Mouse (Mus musculus): ENCODE data around the gene Ell2.
"Not testable (repeated sequence)": the region's sequence is repeated elsewhere in the genome, so short reads cannot be mapped to it uniquely, and the experiment has no call there.

Gene Ell2

DNA sequence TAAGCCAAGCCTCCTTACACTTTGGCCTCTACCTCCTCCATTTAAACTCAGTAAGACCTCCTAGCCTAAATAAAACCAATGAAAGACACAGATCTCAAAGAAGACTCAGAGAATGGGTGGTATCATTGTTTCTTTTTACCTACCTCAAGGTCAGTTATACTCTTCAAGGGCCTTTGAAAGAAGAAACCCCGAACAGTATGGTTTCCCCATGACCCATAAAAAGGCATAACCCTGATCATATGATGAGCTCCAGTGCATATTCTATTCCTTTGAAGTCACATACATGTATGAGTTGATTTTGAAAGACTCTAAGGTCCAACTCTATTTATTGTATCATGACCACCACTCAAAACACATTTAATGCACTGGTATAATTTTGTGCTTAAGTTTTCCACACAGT lies at the start of gene Ell2:
TSS of gene Ell2 (plus strand) at position 301 of the 400 bp plus-strand sequence.
- no peak for ATAC-seq (ENCODE audit: insufficient number of reproducible peaks, low FRiP score, low TSS enrichment)

DNA sequence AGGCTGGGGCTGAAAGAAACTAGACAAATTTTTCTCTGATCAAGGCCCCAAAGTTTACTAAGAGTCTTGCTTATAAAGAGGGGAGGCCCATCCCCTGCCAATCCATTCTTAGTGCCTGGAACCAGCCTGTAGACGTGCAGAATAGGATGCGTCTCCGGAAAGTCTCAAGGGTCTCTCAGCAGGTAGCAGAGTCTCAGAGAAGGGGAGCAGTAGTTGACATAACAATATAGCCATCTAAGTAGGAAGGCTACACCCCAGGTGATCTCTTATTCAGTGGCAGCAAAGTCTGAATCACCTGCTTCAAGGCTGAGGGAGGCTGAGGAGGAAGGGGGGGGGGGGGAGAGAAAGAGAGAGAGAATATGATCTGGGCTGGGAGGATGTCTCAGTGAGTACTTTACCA lies 21.1 kb upstream of the Ell2 start:
- no peak for ATAC-seq (ENCODE audit: insufficient number of reproducible peaks, low FRiP score, low TSS enrichment)

DNA sequence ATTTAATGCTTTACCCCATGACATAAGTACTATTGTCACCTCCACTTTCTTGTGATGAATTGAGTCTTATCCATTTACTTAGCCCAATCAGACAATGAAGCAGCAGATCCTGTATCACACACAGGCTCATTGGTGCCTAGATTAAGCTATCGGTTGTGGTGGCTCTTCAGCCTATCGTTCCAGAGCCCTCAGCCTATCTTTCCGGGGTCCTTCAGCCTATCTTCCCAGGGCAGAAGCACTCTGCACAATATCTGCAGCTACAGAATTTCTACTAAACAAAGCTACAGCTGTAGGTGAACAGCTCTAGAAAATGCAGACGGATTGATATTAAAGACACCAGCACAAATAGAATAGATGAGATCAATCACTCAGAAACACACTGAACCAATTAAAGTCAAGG lies 19.6 kb upstream of the Ell2 start:
- ATAC-seq (ENCODE audit: insufficient number of reproducible peaks, low FRiP score, low TSS enrichment), result no peak

DNA sequence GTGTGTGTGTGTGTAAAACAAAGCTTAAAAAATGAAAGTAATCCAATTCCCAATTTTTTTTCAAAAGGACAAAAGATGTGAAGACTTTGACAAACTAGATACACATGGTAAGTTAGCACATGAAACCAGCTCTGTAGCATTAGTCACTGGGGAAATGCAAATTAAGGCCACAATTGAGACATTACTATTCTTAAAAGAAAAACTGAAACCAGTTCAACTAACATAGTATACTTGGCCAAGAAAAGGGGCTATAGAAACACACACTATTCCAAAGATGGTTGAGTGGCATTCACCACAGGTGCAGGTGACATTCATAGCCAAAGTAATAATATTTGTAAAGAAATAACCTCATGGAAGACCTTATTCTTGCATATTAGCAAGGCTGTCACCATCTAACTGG lies 14.9 kb upstream of the Ell2 start:
- ATAC-seq (ENCODE audit: insufficient number of reproducible peaks, low FRiP score, low TSS enrichment), result no peak

DNA sequence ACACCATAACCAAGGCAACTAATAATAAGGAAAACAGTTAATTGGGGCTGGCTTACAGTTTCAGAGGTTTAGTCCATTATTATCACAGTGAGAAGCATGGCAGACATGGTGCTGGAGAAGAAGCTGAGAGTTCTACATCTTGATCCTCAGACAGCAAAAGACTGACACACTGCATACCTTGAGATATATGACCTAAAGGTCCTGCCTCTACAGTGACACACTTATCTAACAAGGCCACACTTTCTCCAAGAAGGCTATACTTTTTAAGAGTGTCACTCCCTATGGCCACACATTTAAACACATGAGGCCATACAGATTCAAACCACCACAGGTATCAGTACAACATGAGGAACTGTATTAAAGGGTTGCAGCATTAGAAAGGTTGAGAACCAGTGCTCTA lies 13.5 kb upstream of the Ell2 start:
- ATAC-seq (ENCODE audit: insufficient number of reproducible peaks, low FRiP score, low TSS enrichment), result no peak

DNA sequence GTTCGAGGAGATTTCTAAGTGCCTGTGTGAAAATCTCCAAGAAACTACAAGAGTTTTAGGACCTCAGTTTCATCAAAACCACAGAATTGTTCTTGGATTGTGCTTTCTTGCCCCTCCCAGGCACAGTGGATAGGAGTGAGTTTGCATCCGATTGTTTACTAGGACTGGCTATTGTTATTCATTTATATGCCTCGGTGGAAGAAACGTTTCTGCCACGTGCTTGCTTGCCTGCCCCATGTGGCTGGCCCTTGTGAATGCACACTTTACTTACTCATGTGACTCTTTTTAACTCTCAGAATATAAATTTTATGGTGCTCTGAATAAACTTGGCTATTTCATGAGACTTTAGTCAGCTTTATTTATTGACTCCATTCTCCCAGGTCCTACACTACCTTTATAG lies 3.7 kb upstream of the Ell2 start:
- no peak for ATAC-seq (ENCODE audit: insufficient number of reproducible peaks, low FRiP score, low TSS enrichment)

DNA sequence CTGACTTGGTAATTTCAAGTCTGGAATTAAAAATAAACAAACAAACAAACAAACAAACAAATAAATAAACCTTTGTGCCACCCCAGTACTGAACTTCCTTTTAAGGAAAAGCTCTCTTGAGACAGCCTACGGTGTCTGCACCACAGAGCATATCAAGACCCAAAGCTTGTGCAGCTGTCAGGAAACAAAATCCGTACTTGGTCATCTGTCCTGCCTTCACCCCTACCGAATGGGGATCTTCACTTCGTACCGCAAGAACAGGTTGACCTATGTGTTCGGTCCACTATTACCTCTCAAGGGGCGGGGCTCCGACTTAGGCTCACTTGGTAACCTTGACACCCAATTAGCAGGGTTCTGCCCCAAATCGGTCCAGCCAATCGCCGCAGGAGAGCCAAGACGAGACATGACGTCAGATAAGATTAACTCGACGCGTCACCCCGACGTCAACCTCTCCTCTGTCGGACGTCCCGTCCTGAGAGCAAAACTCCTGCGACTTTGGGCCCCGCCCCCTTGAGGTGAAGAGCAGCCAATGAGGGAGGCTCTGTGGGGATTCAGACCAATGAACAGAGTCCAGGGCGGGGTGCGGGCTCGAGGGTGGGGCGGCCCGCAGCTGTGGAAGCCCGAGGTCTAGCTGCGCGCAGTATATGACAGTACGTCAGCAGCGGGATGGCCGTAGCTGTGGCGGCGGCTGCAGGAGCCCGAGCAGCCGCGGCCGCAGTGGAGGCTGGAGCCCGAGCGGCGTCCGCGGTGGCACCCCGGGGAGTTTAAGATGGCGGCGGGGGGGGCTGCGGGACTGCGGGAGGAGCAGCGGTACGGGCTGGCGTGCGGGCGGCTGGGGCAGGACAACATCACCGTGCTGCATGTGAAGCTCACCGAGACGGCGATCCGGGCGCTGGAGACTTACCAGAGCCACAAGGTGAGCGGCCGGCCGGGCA lies 592 bp downstream of the Ell2 start:
- peak; percentile 90 for ATAC-seq (ENCODE audit: insufficient number of reproducible peaks, low FRiP score, low TSS enrichment)

DNA sequence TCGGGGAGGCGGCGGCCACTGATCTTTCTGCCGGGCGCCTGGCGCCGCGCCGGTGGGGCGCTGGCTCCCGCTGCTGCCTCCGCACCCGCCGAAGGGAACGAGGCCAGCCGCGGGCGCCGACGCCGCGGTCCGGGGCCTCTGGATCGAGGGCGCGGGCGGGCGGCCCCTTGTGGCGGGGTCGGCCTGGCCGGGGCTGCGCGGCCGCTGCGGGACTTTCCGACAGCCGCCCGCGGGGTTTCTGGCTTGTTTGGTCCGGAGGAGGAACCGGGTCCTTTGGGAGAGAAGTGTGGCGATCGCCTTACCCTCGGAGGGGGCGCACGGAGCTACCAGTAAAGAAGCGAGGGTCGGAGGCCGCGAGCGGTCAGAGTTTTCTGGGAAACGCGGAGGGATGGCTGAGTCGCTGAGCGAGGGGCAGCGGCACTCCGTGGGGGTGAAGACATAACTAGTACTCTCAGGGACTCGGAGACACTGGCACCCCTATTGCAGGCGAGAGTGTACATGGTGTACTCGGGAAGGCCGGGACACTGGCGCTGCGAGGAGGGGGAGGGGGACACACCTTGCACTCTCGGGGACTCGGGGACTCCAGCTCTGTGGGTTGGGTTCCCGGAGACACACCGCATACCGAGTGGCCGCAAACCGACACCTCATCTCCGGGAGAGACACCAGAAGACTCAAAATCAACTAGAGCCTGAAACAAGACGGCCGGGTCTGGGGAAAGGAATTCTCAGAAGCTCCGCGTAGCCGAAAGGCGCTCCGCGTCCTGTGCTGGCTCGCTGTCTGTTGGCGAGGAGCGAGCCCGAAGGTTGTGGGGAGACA lies 1.5 kb downstream of the Ell2 start:
- peak; percentile 60 for ATAC-seq (ENCODE audit: insufficient number of reproducible peaks, low FRiP score, low TSS enrichment)

DNA sequence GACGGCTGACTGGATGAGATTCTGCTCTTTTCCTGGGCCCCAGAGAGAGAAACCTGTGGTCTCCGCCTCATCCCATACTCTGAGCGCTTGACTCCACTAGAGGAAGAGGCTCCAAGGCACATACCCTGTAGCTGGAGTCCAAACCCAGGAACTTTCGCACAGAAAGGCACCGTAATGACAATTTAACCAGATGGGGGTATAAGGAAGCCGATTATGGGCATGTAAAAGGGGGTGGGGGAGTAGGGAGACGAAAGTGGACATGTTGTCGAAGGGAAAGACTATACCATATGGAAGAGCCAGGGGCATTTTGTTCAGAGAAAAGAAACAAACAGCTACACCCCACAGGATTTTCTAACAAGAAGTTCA lies 2.1 kb downstream of the Ell2 start:
- ATAC-seq (ENCODE audit: insufficient number of reproducible peaks, low FRiP score, low TSS enrichment), result peak; percentile 21; the same call in 1 of the 2 replicates

DNA sequence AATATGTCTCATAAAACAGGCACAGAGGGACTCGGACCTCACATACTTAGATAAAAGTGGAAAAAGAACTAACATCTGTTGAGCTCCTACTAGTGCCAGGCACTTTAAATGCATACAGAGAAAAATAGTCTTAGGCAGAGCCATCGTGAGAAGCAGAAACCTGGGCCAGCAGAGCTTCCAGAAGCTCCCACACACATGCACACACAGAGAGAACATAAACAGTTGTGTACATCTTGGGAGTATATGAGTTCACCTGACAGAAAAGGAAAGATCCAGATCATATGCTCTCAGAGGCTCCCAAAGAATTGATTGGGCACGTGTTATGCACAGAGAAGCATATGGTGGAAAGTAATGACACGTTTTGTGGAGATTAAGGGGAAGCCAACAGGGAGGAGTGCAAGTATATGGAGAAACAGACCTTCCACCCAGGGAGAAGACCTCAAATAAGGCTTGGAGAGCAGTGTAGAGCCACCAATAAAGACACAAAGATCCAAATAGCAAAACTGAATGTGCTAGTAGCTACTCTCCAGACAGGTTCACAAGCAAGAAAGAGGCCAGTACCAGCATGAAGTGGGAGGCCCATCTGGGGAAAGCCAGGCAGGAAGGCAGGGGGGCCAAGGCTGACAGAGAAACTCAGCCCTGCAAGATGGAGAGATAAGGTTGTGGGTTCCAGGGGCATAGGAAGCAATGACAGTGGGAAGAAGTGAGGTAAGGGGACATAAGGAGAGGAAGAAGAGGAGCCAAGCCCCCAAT lies 2.6 kb downstream of the Ell2 start:
- ATAC-seq (ENCODE audit: insufficient number of reproducible peaks, low FRiP score, low TSS enrichment), result no peak

DNA sequence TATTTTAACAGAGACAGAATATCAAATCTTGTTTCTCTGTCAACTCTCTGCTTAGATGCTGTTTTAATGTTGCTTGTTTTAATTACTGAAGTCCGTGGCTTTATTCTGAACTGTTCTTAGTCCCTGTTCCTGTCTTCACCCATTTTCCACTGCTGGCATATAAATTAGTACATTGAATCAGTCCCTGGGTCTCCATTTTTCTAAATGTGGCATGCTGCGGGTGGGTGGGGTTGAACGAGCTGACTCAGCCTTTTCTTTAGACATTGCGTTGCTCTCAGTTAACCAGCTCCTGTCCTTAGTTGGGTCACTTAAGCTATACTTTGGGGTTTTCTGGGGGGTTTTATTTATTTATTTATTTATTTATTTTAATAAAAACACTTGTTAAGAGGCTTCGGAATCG lies 3.6 kb downstream of the Ell2 start:
- no peak for ATAC-seq (ENCODE audit: insufficient number of reproducible peaks, low FRiP score, low TSS enrichment)

DNA sequence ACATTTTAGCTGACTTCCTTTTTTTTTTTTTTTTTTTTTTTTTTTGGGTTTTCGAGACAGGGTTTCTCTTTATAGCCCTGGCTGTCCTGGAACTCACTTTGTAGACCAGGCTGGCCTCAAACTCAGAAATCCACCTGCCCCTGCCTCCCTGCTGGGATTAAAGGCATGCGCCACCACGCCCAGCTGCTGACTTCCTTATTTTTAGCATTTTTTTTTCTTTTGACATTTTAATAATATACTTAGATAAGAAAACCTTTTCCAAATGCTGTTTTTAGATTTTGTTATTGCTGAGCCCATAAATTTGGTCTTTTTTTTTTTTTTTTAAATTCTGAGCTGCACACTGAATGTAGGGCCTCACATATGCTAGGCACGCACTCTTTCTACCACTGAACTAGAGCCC lies 5.0 kb downstream of the Ell2 start:
- not testable (repeated sequence) for ATAC-seq (ENCODE audit: insufficient number of reproducible peaks, low FRiP score, low TSS enrichment)

DNA sequence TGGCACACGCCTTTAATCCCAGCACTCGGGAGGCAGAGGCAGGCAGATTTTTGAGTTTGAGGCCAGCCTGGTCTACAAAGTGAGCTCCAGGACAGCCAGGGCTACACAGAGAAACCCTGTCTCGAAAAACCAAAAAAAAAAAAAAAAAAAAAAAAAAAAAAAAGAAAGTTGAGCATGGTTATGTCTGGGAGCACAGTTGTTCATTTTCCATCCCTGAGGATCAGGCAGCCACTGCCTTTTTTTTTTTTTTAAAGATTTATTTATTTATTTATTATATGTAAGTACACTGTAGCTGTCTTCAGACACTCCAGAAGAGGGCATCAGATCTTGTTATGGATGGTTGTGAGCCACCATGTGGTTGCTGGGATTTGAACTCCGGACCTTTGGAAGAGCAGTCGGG lies 6.0 kb downstream of the Ell2 start:
- ATAC-seq (ENCODE audit: insufficient number of reproducible peaks, low FRiP score, low TSS enrichment), result not testable (repeated sequence)

DNA sequence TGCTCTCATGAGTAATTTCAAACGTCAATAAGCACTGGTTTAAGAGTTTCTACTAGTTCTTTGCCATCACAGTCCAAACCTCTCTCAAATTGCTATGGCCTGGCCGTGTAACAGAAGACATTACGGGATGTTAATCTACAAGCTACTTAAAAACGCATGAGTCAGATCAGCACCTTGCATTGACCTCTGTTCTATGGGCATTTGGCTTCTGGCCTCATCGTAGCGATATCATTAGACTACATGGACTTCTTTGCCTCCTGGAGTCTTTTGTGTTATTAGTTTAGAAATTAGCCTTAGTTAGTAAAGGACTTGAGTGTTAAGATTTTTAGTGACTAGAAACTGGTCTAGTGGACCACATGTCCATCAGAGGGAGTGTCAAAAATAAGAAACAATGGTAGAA lies 7.8 kb downstream of the Ell2 start:
- no peak for ATAC-seq (ENCODE audit: insufficient number of reproducible peaks, low FRiP score, low TSS enrichment)

DNA sequence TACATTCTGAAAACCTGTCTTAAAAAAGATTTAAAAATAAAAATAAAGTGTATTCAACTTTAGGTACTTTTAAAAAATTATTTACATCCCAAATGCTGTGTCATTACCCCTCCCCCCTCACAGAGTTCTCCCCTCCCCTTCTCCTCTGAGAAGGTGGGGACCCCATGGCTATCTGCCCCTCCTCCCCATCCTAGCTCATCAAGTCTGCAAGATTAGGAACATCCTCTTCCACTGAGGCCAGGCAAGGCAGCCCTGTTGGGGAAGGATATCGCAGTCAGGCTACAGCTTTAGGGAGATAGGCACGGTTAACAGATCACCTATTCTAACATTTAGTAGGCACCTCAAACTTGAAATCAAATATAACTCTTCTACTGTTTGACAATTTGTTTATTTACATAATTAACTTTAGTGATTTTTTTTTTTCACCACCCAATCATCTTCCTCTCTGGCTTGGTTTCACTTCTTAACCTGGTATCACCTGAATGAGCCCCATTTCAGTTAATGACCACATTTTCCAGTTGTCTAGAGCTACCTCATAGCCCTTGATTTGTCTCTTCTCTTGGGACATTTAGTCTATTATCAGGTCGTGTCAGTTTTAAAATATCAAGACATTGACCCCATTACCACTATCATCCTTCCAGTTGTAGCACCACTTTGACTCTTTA lies 11.2 kb downstream of the Ell2 start:
- no peak for ATAC-seq (ENCODE audit: insufficient number of reproducible peaks, low FRiP score, low TSS enrichment)

DNA sequence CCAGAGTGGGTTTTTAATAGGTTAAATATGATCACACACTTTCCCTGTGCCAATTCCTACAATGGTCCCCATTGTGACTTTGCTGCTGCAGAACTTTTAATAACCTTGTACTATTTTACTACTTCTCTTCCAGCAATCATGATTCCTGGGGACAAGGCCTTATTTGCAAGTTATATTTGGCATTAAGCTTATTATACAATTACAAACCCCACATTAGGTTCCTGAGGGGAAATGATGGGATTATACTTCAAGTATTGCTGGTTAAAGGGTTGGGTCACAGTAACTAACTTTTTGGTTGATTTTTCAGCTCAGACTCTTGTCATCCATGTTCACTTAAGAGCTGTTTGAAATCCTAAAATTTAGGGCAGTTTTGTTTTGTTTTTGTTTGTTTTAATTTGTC lies 11.8 kb downstream of the Ell2 start:
- ATAC-seq (ENCODE audit: insufficient number of reproducible peaks, low FRiP score, low TSS enrichment), result no peak

DNA sequence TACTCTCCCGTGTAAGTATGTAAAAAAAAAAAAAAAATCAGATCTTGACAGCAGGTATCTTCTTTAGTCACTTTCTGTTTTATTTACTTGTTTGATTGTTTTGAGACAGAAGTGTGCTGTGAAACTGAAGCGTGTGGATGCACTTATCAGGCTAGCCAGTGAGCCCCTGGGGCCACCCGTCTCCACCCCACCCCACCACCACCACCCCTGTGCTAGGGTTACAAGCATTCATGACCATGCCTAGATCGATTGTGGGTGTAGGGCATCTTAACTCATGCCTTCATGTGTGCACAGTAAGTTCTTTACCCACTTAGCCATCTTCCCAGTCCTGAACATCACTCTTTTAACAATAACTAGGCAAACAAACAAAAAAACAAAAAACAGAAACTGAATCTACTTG lies 13.1 kb downstream of the Ell2 start:
- no peak for ATAC-seq (ENCODE audit: insufficient number of reproducible peaks, low FRiP score, low TSS enrichment)

DNA sequence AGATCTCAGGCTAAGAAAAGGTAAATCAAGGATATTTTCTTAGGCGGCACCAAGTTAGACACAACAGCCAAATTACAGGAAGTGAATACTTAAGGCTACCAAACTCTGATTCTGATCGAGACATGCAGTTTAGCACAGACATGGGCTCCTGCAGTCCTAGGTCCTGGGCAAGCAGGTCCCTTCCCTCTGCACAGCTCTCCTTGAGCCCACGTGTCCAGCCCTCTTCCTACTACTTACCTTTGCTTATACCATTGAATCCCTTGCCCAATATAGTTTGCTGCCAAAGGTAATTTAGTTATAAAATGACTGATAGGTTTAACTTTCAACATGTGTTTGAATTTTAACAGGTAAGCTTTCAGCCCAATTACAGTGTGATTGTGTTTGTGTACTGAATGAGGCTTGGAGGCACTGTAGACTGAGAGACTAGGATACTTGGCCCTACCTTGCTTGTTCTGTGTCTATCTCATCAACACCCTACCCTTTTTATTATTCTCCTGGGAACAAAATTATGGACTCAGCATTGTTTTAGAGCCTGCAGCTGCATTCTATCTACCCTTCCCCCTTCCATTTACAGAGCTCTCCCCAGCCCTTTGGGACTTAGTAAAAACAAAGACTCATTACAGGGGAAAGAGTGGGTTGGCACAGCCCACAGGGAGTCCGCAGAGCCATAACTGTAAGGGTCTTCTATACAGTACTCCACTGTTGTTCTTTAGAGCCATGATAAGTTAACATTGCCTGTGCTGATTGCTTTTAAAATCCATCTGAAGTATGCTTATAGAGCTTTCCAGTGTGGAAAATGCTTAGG lies 20.2 kb downstream of the Ell2 start:
- ATAC-seq (ENCODE audit: insufficient number of reproducible peaks, low FRiP score, low TSS enrichment), result no peak

DNA sequence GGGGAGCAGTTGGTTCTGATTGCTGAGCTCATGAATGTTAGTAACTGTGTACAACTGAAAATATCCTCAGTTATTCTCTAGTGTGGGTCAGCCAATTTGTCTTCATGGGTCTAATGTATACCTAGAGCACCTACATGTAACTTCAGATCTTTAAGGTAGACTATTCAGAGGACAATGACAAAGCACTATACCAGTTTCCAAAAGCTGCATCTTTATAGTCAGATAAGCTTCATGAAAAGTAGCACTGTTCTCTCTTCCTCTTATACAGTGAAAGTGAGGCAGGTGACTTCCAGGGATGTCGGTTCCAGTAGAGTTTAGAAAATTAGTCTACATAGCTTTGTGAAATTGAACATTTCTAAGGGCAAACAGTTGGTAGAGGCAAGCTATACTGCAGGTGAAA lies 21.4 kb downstream of the Ell2 start:
- ATAC-seq (ENCODE audit: insufficient number of reproducible peaks, low FRiP score, low TSS enrichment), result no peak

DNA sequence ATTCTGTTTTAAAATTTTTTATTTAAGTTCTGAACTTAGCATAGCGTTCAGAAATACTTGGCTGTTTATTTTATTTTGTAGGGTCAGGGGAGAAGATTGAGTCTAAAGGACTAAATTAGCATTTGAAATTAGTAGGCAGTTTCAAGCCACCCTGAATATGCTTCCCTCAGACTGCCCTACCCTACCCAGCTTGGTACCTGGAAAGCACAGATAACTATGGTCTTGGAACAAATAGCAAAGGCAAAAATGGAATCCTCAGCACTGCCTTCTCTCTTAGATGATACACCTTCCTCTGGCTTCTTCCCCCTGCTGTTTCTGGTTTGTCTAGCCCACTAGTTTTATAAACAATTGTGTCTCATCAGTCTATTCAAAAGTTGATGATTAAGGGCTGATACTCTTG lies 23.3 kb downstream of the Ell2 start:
- no peak for ATAC-seq (ENCODE audit: insufficient number of reproducible peaks, low FRiP score, low TSS enrichment)
